Mouse (Mus musculus): ENCODE measurements around the gene Lypd5.

The Lypd5 gene

DNA sequence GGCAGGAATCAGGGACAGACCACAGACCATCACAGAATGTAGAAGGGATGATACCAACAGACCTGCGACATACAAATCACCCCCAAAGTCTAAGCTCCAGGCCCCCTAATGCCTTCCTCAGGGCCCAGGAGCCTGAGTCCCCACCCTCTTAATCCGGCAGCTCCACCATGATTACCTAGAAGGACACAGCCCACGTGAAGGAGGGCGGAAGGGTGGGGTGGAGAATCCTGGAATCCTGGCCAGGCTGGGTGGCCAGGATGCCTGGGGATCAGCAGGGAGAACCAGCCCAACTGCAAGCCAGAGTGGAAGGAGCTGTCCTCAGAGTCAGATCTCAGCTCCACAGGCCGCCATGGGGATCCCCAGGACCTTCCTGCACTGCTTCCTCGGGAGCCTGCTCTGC, at the start of gene Lypd5:
Gene Lypd5, plus strand, starts transcription at position 301 of the 400 bp plus-strand sequence.
- no peak for DNase-seq (ENCODE audit: low spot score)

- DNase-seq (ENCODE audit: low spot score) = peak; percentile 29
These were observed 49.0 kb upstream of the Lypd5 start for GRCm38 (mm10) chr7:24299823-24300481.

- DNase-seq (ENCODE audit: low spot score) = peak; percentile 84
These were observed 48.2 kb upstream of the Lypd5 start, which contains the start of gene Zfp61 for GRCm38 (mm10) chr7:24300771-24301282. Gene Zfp61, minus strand, starts transcription at chr7:24301232.

GRCm38 (mm10) chr7:24315726-24316566, 33.0 kb upstream of the Lypd5 start:
- DNase-seq (ENCODE audit: low spot score) = peak; percentile 11

- DNase-seq (ENCODE audit: low spot score) = peak; percentile 96
These were observed 32.4 kb upstream of the Lypd5 start, which contains the start of gene Zfp94 for GRCm38 (mm10) chr7:24316567-24317092. Gene Zfp94, minus strand, starts transcription at chr7:24316666.

DNA sequence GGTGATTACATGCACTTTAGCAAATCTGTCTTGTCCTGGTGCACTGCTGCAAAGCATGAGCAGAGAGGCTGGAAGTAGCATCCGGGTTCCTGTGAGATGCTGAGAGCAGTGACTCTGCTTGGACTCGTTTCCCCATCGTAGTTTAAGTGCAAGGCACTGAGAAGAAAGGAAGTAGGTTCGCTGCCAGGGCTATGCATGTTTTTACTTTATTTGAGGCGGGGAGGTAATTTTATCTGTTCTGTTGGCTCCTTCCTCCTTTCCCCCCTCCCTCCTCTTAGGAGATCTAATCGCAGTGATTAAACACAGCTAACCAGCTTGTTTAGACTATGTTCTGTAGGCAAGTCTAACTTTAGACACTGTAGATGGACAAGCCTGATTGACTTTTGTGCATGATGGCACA, 30.1 kb upstream of the Lypd5 start:
- no peak for DNase-seq (ENCODE audit: low spot score)

DNA sequence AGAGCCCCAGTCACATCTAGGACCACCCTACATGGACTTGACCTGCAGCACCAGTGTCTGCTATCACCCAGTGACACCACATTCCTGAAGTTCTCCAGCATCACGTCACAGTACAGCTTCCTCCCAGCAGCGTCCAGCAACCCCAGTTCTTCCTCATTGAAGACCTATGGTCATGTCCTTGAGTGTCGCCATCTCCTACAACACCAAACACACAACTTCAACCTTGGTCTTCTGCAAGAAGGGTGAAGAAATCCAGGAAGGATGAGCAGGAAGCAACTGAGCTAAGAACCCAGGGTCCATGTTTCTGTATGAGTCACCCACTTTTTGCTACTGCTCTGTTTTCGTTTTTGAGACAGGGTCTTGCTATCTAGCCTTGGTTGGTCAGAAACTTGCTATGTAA, 26.4 kb upstream of the Lypd5 start:
- DNase-seq (ENCODE audit: low spot score) = no peak

DNA sequence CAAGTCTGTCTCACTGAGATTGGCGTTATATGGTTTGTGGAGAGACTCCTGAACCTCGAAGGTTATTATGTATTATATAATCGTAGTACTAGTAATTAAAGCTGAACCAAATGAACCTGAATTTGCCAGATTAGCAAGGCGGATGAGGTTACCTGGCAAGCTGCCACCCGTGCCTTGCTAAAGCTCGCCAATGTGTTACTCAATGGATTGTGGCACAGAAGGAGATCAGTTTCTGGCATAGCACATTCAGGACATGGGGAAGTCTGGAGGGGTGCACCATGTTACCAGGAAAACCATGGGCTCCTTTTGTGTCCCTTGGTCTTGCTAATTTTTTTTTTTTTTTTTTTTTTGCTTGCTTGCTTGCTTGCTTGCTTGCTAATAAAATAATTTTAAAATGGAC, 23.8 kb upstream of the Lypd5 start:
- no peak for DNase-seq (ENCODE audit: low spot score)

DNA sequence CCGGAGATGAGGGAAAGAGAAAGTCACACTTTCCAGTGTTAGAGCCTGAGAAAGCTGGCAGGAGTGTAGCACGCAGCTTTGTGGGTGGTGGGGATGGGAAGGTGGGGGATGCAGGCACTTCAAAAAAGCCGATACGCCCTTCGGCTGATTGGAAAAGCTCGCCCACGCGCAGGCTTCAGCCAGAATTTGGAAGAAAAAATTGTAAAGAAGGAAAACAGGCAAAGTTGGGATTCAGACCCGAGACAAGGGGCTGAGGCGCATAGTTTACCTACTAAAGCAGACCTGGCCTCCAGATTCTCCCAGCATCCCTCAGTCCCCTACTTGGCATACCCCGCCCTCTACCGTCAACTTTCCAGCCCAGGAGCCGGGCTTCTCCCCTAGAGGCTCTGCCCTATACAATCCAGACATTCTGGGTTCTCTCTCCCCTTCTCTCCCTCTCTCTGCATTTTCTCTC, 23.3 kb upstream of the Lypd5 start:
- peak; percentile 54 for DNase-seq (ENCODE audit: low spot score)

DNA sequence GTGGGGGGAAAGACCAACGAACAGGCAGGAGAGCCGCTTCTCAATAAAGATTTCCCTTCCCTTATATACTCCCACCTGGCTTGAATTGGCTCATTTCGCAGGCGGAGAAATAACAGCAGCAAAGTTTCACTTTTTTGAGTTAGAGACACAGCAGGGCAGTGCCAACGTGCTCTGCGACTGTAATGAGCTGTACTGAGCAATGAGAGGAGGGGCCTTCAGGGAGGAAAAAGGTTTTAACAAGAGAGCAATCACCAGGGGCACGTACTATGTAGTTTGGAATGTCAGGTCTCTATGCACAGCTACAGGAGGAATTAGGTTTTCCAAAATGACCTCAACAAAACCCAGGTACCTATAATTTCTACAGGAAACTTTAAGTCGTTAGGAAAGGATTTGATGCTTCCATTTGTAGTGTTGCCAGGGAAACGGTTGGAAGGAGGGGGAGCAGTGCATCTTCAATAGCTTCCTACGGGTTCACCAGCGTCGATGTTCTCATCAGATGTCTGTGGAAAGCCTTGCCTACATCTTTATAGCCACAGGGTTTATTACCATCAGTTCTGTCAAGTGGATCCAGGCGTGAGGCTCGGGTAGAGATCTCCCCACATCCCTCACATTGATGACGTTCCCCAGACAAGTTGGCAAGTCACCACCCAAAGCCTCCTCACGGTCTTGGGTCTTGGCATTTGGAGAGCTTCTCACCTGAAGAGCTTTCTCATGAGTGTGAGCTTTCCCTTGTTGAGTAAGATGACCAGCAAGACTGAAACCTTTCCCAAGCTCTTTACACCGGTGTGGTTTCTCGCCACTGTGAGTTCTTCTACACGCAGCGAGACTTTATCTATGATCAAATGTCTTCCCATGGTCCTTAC, 22.5 kb upstream of the Lypd5 start:
- DNase-seq (ENCODE audit: low spot score) = no peak

DNA sequence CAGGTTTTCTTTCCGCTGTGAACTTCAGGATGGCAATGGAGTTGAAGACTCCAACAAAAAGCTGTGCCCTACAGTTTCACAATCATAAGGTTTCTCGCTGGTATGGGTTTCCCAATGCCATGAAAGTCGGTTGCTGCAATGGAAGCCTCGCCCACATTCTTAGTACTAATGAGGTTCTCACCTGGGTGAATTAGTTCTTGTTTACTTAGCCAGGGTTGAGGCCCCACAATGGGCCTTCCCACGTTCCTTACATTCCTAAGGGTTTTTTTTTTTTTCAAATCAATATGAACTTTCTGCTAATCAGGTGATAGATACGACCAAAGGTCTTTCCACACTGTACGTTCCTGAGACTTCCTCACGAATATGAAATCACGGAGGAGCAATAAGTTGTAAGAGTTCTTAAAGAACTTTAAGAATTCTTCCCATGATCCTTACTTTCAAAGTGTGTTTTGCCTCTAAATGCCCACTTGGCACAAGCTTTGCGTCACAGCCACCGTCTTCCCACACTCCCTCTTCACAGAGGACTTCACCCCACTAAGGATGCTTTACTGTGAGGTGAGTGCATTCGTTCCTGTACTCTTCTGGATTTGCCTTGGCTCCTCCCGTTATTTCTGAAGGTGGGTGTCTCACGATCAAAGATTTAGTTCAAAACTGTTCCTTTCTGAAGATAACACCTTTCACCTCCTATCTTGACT, 21.6 kb upstream of the Lypd5 start:
- DNase-seq (ENCODE audit: low spot score) = no peak

- no peak for DNase-seq (ENCODE audit: low spot score)
These were observed 15.6 kb upstream of the Lypd5 start, which contains the start of gene Tescl for GRCm38 (mm10) chr7:24333304-24333986. Gene Tescl, minus strand, starts transcription at chr7:24333936.

DNA sequence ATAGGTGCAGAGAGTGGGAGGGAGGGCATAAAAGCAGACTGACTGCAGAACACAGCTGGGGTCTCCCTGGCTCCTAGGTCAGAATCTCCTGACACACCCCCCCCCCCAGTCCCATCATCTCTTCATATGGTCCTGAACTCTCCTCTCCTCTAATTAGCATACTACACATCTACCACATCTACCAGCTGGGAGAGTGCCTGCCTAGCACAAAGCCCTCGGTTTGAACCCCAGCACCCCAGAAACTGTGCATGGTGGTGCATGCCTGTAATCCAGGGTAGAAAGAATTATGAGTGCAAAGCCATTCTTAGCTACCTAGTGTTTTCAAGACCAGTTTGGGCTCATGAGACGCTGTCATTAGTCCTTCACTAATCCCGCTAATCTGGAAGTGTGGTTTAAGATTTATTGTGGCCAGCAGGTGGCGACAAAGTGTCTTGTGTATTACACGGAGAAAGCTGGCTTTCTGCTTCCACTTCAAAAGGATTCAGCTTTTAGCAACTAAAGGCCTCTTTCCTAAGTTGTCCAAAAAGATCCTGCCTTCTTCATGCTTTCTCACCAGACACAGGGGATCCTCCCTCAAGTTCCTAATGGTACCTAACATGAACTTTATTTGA, 13.2 kb upstream of the Lypd5 start:
- peak; percentile 84 for DNase-seq (ENCODE audit: low spot score)

GRCm38 (mm10) chr7:24338241-24338640, 10.8 kb upstream of the Lypd5 start:
- no peak for DNase-seq (ENCODE audit: low spot score)

GRCm38 (mm10) chr7:24343701-24344272, 5.2 kb upstream of the Lypd5 start:
- no peak for DNase-seq (ENCODE audit: low spot score)

- DNase-seq (ENCODE audit: low spot score) = no peak
These were observed 2.6 kb upstream of the Lypd5 start for GRCm38 (mm10) chr7:24346444-24346843.

DNA sequence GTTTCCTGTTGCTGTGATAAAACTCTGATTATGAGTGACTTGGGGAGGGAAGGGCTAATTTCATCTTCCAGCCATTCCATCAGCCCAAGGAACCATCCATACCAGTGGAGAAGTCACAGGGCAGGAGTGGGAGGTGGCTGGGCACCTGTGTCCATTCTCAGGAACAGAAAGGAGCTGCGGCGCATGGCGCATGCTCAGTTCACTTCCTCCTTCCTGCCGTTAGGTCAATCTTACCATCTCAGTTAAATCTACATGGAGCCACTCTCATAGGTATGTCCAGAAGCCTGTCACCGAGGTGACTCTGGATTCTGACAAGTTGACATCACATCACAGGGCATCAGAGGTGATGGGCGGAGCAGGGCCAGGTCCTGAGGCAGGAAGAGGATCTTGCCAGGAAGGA, 6.7 kb downstream of the Lypd5 start:
- DNase-seq (ENCODE audit: low spot score) = no peak

- no peak for DNase-seq (ENCODE audit: low spot score)
These were observed 7.1 kb downstream of the Lypd5 start for GRCm38 (mm10) chr7:24356081-24356480.

DNA sequence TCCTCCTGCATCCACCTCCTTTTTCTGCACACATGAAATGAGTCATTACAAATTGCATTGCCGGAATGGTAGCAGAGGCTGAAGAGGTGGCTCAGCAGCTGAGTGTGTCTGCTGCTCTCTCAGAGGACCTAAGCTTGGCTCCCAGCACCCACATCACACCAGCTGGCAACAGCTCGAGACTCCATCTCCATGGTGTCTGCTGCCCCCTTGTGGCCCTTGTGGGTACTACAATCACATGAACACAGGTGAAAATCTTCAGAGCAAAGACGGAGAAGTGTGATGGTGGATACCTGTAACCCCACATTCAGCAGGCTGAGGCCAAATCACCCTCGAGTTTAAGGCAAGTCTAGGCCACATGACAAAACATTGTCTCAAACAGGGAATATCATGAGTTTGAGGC, 8.9 kb downstream of the Lypd5 start:
- DNase-seq (ENCODE audit: low spot score) = no peak

DNA sequence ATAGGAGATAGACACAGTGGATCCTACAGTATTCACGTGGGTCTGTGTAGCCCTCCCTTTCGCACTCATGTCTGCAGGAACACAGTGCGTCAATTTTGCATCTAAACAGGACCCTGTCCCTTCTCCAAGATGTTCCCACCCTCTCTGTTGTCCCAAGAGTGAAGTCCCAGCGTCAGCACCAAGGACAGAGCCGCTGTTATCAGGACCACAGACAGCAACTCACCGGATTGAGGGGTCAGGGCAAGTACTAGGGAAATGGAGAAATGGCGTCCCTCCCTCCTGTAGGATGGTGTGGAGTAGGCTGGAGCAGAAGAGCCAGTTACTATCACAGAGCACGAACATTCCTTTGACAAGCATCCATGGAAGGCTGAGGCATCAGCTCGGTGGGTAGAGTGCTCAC, 10.3 kb downstream of the Lypd5 start:
- DNase-seq (ENCODE audit: low spot score) = peak; percentile 53

Measured in retina, embryonic 14.5 days (tissue).